Comparison of ENCODE assay signal across 21 mouse cellular contexts in the genomic region with DNA sequence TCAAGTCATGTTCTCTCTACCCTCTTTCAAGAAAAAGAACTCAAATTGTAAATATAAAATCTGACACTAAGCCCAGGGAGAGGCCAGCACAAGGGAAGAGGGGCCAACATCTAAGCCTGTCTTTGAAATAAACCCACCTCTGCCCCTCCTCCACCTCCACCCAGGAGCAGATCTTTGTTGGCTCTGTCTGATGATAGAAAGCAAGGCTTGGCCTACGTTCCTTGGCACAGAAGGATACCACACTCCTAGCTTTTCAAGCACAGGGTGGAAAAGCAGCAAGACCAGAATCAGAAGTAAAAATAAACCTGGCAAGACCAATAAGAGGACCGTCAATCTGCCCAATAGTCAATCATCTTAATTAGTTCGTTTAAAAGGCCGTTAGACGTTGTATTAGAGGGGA.
DNase-seq lines count a peak whose midpoint lies in the region; ATAC-seq and TF ChIP-seq lines count a peak whose summit lies in the region.
"Had no signal": no experiment of that assay in that cellular context is flagged by ENCODE, and none has a peak within 500 bp of the region (broad histone marks: within the 10 kb centered on the region; RNA-seq: fewer than 3 reads in every experiment).

No protein-coding gene starts in this region.

- intact Hi-C loops in heart, postnatal 25 days (cut with DNase I): no loop called here

- H3K27ac ChIP-seq in embryonic facial prominence, embryonic 14.5 days (replicated peaks; ENCODE audit: low read depth, low read length): no peak overlapping the region
- H3K27ac ChIP-seq in embryonic facial prominence, embryonic 10.5 days (replicated peaks): no peak overlapping the region
- peak overlapping the region; percentile 47 for H3K27ac ChIP-seq in heart, postnatal 0 days (ENCODE audit: low read depth)
- 0 out of 2 replicates have a peak overlapping the region, but pooled peaks have one; percentile 9 for H3K27ac ChIP-seq in neural tube, embryonic 15.5 days (replicated peaks)
- peak overlapping the region; percentile 73 for H3K27ac ChIP-seq in stomach, postnatal 0 days (replicated peaks)
- H3K27ac ChIP-seq: forebrain, embryonic 13.5 days; heart, embryonic 13.5 days; hindbrain, embryonic 14.5 days; liver, embryonic 13.5 days had no signal

- H3K4me1 ChIP-seq in embryonic facial prominence, embryonic 14.5 days (ENCODE audit: control insufficient read depth, insufficient read depth, low read length): peaks cover 22% of the 10 kb centered on the region
- H3K4me1 ChIP-seq in embryonic facial prominence, embryonic 10.5 days: peaks cover 47% of the 10 kb centered on the region
- H3K4me1 ChIP-seq in heart, postnatal 0 days (ENCODE audit: control insufficient read depth, insufficient read depth): peaks cover 36% of the 10 kb centered on the region
- H3K4me1 ChIP-seq in neural tube, embryonic 15.5 days: peaks cover 15% of the 10 kb centered on the region; the same call in 1 of the 2 replicates
- peaks cover 14% of the 10 kb centered on the region for H3K4me1 ChIP-seq in stomach, postnatal 0 days (replicated peaks; ENCODE audit: control insufficient read depth, insufficient read depth)
- H3K4me1 ChIP-seq: forebrain, embryonic 13.5 days had no signal

- H3K27me3 ChIP-seq in embryonic facial prominence, embryonic 14.5 days (replicated peaks; ENCODE audit: control insufficient read depth, insufficient read depth, low read length): no peaks in the 10 kb centered on the region
- H3K27me3 ChIP-seq in embryonic facial prominence, embryonic 10.5 days (replicated peaks; ENCODE audit: low read depth, poor library complexity, severe bottlenecking): no peaks in the 10 kb centered on the region
- no peaks in the 10 kb centered on the region for H3K27me3 ChIP-seq in heart, postnatal 0 days (ENCODE audit: control insufficient read depth, insufficient read depth, low read length)
- H3K27me3 ChIP-seq in neural tube, embryonic 15.5 days (replicated peaks): no peaks in the 10 kb centered on the region
- no peaks in the 10 kb centered on the region for H3K27me3 ChIP-seq in stomach, postnatal 0 days (ENCODE audit: control insufficient read depth, insufficient read depth, low read length)
- H3K27me3 ChIP-seq: forebrain, embryonic 13.5 days; heart, embryonic 13.5 days; Patski had no signal

- H3K36me3 ChIP-seq in embryonic facial prominence, embryonic 14.5 days (ENCODE audit: control insufficient read depth, insufficient read depth, low read length): no peaks in the 10 kb centered on the region
- H3K36me3 ChIP-seq in embryonic facial prominence, embryonic 10.5 days (replicated peaks): no peaks in the 10 kb centered on the region
- H3K36me3 ChIP-seq in heart, postnatal 0 days (replicated peaks; ENCODE audit: control insufficient read depth, insufficient read depth, low read length): no peaks in the 10 kb centered on the region
- H3K36me3 ChIP-seq in neural tube, embryonic 15.5 days: no peaks in the 10 kb centered on the region
- no peaks in the 10 kb centered on the region for H3K36me3 ChIP-seq in stomach, postnatal 0 days (ENCODE audit: control insufficient read depth, insufficient read depth, low read length)
- H3K36me3 ChIP-seq: heart, embryonic 13.5 days; liver, embryonic 13.5 days had no signal

- H3K4me2 ChIP-seq in embryonic facial prominence, embryonic 14.5 days (ENCODE audit: low read depth, low read length): no peak overlapping the region
- no peak overlapping the region for H3K4me2 ChIP-seq in heart, postnatal 0 days (ENCODE audit: low read depth, low read length)
- no peak overlapping the region for H3K4me2 ChIP-seq in neural tube, embryonic 15.5 days
- H3K4me2 ChIP-seq in stomach, postnatal 0 days (replicated peaks; ENCODE audit: low read depth): no peak overlapping the region
- H3K4me2 ChIP-seq: forebrain, embryonic 13.5 days; heart, embryonic 13.5 days; hindbrain, embryonic 14.5 days; liver, embryonic 13.5 days; lung, embryonic 14.5 days had no signal

- DNase-seq in embryonic facial prominence, embryonic 14.5 days (ENCODE audit: low spot score): peak; percentile 39
- no peak for DNase-seq in embryonic facial prominence, embryonic 10.5 days (ENCODE audit: low spot score)
- peak; percentile 5 for DNase-seq in heart, postnatal 0 days (ENCODE audit: low spot score)
- no peak for DNase-seq in heart, postnatal 25 days (ENCODE audit: low spot score)
- no peak for DNase-seq in neural tube, embryonic 10.5 days (ENCODE audit: extremely low spot score, low spot score)
- no peak for DNase-seq in stomach, postnatal 0 days (ENCODE audit: low spot score)
- DNase-seq in right cerebral cortex, postnatal 14 days: no peak
- DNase-seq: cerebellum, adult 9-10 months; kidney, adult 11 months; layer of hippocampus, adult 9-11 months; liver, embryonic 13.5 days; midbrain, embryonic 14.5 days; right cerebral cortex, postnatal 4 days; thymus, adult 18-20 months; thymus, postnatal 25 days had no signal

- TF ChIP-seq EP300 in heart, postnatal 0 days (IDR thresholded peaks at IDR 0.05; ENCODE audit: low read depth): no peak
- TF ChIP-seq EP300 in stomach, postnatal 0 days (optimal IDR thresholded peaks at IDR 0.05): no peak

- H3K9ac ChIP-seq in embryonic facial prominence, embryonic 14.5 days (ENCODE audit: low read depth, low read length): no peak overlapping the region
- no peak overlapping the region for H3K9ac ChIP-seq in heart, postnatal 0 days (replicated peaks; ENCODE audit: low read depth, low read length)
- H3K9ac ChIP-seq in neural tube, embryonic 15.5 days (replicated peaks): no peak overlapping the region
- H3K9ac ChIP-seq in stomach, postnatal 0 days (ENCODE audit: low read length): no peak overlapping the region
- H3K9ac ChIP-seq: forebrain, embryonic 13.5 days; heart, embryonic 13.5 days; hindbrain, embryonic 14.5 days; liver, embryonic 13.5 days; lung, embryonic 14.5 days had no signal

- no peak for ATAC-seq in embryonic facial prominence, embryonic 14.5 days (ENCODE audit: low read depth)
- ATAC-seq in heart, postnatal 0 days (ENCODE audit: insufficient read depth, low read depth): no peak
- no peak for ATAC-seq in neural tube, embryonic 15.5 days (ENCODE audit: low FRiP score)
- peak; percentile 6; the same call in 1 of the 2 replicates for ATAC-seq in stomach, postnatal 0 days (ENCODE audit: low FRiP score, low TSS enrichment)
- ATAC-seq: forebrain, embryonic 13.5 days; Patski had no signal

- H3K9me3 ChIP-seq in embryonic facial prominence, embryonic 14.5 days (ENCODE audit: control insufficient read depth, low read length): no peaks in the 10 kb centered on the region
- 0 out of 2 replicates have a peak, but pooled peaks cover 3% of the 10 kb centered on the region for H3K9me3 ChIP-seq in embryonic facial prominence, embryonic 10.5 days
- H3K9me3 ChIP-seq in heart, postnatal 0 days (replicated peaks; ENCODE audit: control insufficient read depth, low read length): 0 out of 2 replicates have a peak, but pooled peaks cover 3% of the 10 kb centered on the region
- no peaks in the 10 kb centered on the region for H3K9me3 ChIP-seq in neural tube, embryonic 15.5 days (replicated peaks)
- H3K9me3 ChIP-seq in stomach, postnatal 0 days (ENCODE audit: control insufficient read depth, low read length): no peaks in the 10 kb centered on the region
- H3K9me3 ChIP-seq: heart, embryonic 13.5 days; liver, embryonic 13.5 days had no signal

- H3K4me3 ChIP-seq in embryonic facial prominence, embryonic 14.5 days (ENCODE audit: low read depth, low read length): no peak overlapping the region
- H3K4me3 ChIP-seq in embryonic facial prominence, embryonic 10.5 days: no peak overlapping the region
- H3K4me3 ChIP-seq in heart, postnatal 0 days (ENCODE audit: low read depth, low read length): no peak overlapping the region
- no peak overlapping the region for H3K4me3 ChIP-seq in neural tube, embryonic 15.5 days (replicated peaks)
- no peak overlapping the region for H3K4me3 ChIP-seq in stomach, postnatal 0 days (ENCODE audit: low read depth, low read length)
- H3K4me3 ChIP-seq: forebrain, embryonic 13.5 days; heart, embryonic 13.5 days; liver, embryonic 13.5 days had no signal

- no peak for TF ChIP-seq CTCF in heart, postnatal 0 days (IDR thresholded peaks at IDR 0.05; ENCODE audit: low read depth)
- TF ChIP-seq CTCF in stomach, postnatal 0 days (IDR thresholded peaks at IDR 0.05; ENCODE audit: low read depth): no peak

- WGBS in embryonic facial prominence, embryonic 14.5 days: 69% methylated on average over 5 of the region's 5 CpGs
- WGBS in embryonic facial prominence, embryonic 10.5 days: 81% methylated on average over 5 of the region's 5 CpGs
- 52% methylated on average over 5 of the region's 5 CpGs for WGBS in heart, postnatal 0 days
- 63% methylated on average over 5 of the region's 5 CpGs for WGBS in neural tube, embryonic 15.5 days
- 57% methylated on average over 5 of the region's 5 CpGs for WGBS in stomach, postnatal 0 days

Comparison
In these comparisons a context has a peak if more than half of its experiments do, and no peak if none do; other contexts are left out.
1. DNase-seq: peak in embryonic facial prominence, embryonic 14.5 days (single experiment) and heart, postnatal 0 days (single experiment); none in embryonic facial prominence, embryonic 10.5 days (single experiment), heart, postnatal 25 days (single experiment), neural tube, embryonic 10.5 days (single experiment), stomach, postnatal 0 days (single experiment) and right cerebral cortex, postnatal 14 days (single experiment).
2. H3K27ac ChIP-seq: peak in heart, postnatal 0 days (single experiment), neural tube, embryonic 15.5 days (single experiment) and stomach, postnatal 0 days (single experiment); none in embryonic facial prominence, embryonic 14.5 days (single experiment) and embryonic facial prominence, embryonic 10.5 days (single experiment).